Mouse (Mus musculus): ENCODE results near the gene Taz. TPM values are rescaled to one million over a fixed set of nuclear protein-coding genes. Genes with fewer than 3 reads are reported as not detected.

The Taz gene
- 79.6 and 104 TPM in 2 replicates for polyA plus RNA-seq (2012; rRNA removed)

GRCm38 (mm10) chrX:74281732-74282394 lies at the start of gene Taz, which contains the start of gene Dnase1l1:
Taz (plus strand) TSS chrX:74281912.
Dnase1l1 (minus strand) TSS chrX:74282337.
- H3K36me3 ChIP-seq (ENCODE audit: control insufficient read depth, insufficient read depth, low read length), result no peaks in the 10 kb centered on the region
- no peaks in the 10 kb centered on the region; the same call in 1 of the 2 replicates for H3K4me1 ChIP-seq (ENCODE audit: control insufficient read depth, insufficient read depth, low read length)
- 0% methylated on average over 15 of the region's 16 CpGs for WGBS
- H3K27ac ChIP-seq (ENCODE audit: insufficient read depth, low read depth, low read length), result peak within 1 kb of the TSS; percentile 93
- peak; percentile 95 for DNase-seq
- no peaks in the 10 kb centered on the region for H3K27me3 ChIP-seq (replicated peaks; ENCODE audit: control insufficient read depth, insufficient read depth, low read length)
- peak within 1 kb of the TSS; percentile 95 for H3K4me3 ChIP-seq (ENCODE audit: insufficient read depth, low read depth, low read length)
- TF ChIP-seq CTCF (conservative IDR thresholded peaks at IDR 0.05; ENCODE audit: insufficient read depth, insufficient read length, low read depth, low read length) (0 out of 2 replicates have a peak, but pooled peaks have one; percentile 7), POLR2A (IDR thresholded peaks at IDR 0.05; ENCODE audit: low read depth, low read length) (peak; percentile 52)

DNA sequence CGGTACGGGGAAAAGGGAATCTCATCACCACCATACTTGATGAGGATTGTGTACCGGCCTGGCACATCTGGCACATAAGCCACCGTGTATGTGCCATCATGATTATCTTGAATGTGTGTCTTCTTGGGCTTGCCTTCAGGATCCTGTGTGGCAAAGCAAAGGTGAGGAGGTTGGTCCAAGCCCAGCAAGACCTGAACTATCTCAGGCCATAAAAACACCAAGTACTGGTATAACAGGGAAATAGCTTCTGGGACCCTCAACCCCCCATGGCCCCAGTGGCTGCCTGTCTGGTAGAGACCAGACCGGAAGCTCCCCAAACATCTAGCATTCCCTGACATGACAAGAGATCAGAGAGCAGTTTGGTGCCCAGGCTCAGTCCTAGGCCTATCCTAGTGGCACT lies 48.5 kb upstream of the Taz start:
- no peak overlapping the region for H3K4me3 ChIP-seq (ENCODE audit: insufficient read depth, low read depth, low read length)
- H3K36me3 ChIP-seq (ENCODE audit: control insufficient read depth, insufficient read depth, low read length), result no peaks in the 10 kb centered on the region
- TF ChIP-seq POLR2A (IDR thresholded peaks at IDR 0.05; ENCODE audit: low read depth, low read length) (no peak), CTCF (conservative IDR thresholded peaks at IDR 0.05; ENCODE audit: insufficient read depth, insufficient read length, low read depth, low read length) (no peak)
- H3K27me3 ChIP-seq (replicated peaks; ENCODE audit: control insufficient read depth, insufficient read depth, low read length), result no peaks in the 10 kb centered on the region
- no peaks in the 10 kb centered on the region for H3K4me1 ChIP-seq (ENCODE audit: control insufficient read depth, insufficient read depth, low read length)
- no peak overlapping the region for H3K27ac ChIP-seq (ENCODE audit: insufficient read depth, low read depth, low read length)
- no peak for DNase-seq
- WGBS, result 88% methylated on average over 5 of the region's 5 CpGs

- no peaks in the 10 kb centered on the region for H3K4me1 ChIP-seq (ENCODE audit: control insufficient read depth, insufficient read depth, low read length)
- DNase-seq, result no peak
- no peak overlapping the region for H3K27ac ChIP-seq (ENCODE audit: insufficient read depth, low read depth, low read length)
- H3K4me3 ChIP-seq (ENCODE audit: insufficient read depth, low read depth, low read length), result no peak overlapping the region
- WGBS, result 96% methylated on average over 4 of the region's 4 CpGs
- TF ChIP-seq POLR2A (IDR thresholded peaks at IDR 0.05; ENCODE audit: low read depth, low read length), result no peak
- no peak for TF ChIP-seq CTCF (conservative IDR thresholded peaks at IDR 0.05; ENCODE audit: insufficient read depth, insufficient read length, low read depth, low read length)
- H3K36me3 ChIP-seq (ENCODE audit: control insufficient read depth, insufficient read depth, low read length), result no peaks in the 10 kb centered on the region
- no peaks in the 10 kb centered on the region for H3K27me3 ChIP-seq (replicated peaks; ENCODE audit: control insufficient read depth, insufficient read depth, low read length)
Measured at GRCm38 (mm10) chrX:74240332-74240731, 41.4 kb upstream of the Taz start.

- peak; percentile 27 for DNase-seq
- Histone ChIP-seq H3K27me3 (replicated peaks; ENCODE audit: control insufficient read depth, insufficient read depth, low read length) (no peaks in the 10 kb centered on the region), H3K36me3 (ENCODE audit: control insufficient read depth, insufficient read depth, low read length) (no peaks in the 10 kb centered on the region), H3K27ac (ENCODE audit: insufficient read depth, low read depth, low read length) (peak overlapping the region; percentile 39; the same call in 1 of the 2 replicates), H3K4me3 (ENCODE audit: insufficient read depth, low read depth, low read length) (peak overlapping the region; percentile 16; the same call in 1 of the 2 replicates), H3K4me1 (ENCODE audit: control insufficient read depth, insufficient read depth, low read length) (no peaks in the 10 kb centered on the region)
- TF ChIP-seq POLR2A (IDR thresholded peaks at IDR 0.05; ENCODE audit: low read depth, low read length) (no peak), CTCF (conservative IDR thresholded peaks at IDR 0.05; ENCODE audit: insufficient read depth, insufficient read length, low read depth, low read length) (no peak)
- 68% methylated on average over 2 of the region's 2 CpGs for WGBS
Measured at GRCm38 (mm10) chrX:74243396-74243795, 38.3 kb upstream of the Taz start.

DNA sequence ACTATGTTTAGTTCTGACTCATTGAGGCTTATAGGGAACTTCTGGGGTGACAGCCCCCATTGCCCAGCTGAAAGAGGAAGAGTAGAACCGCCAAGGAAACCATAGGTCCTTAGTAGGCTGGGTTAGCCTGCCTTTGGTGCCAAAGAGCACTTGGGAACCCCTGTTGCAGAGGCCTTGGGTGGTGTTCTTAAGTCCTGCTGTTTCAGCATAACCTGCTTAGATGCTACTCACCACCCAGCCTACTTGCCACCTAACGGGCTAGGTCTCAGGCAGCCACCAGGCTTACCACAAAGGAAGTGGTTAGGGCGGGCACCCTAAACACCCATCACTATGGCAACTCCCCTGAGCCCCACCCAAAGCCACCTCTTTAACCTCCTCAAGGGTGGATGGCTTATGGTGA lies 37.9 kb upstream of the Taz start:
- peak overlapping the region; percentile 39; the same call in 1 of the 2 replicates for H3K27ac ChIP-seq (ENCODE audit: insufficient read depth, low read depth, low read length)
- no peaks in the 10 kb centered on the region for H3K36me3 ChIP-seq (ENCODE audit: control insufficient read depth, insufficient read depth, low read length)
- TF ChIP-seq CTCF (conservative IDR thresholded peaks at IDR 0.05; ENCODE audit: insufficient read depth, insufficient read length, low read depth, low read length) (no peak), POLR2A (IDR thresholded peaks at IDR 0.05; ENCODE audit: low read depth, low read length) (no peak)
- H3K4me1 ChIP-seq (ENCODE audit: control insufficient read depth, insufficient read depth, low read length), result no peaks in the 10 kb centered on the region
- H3K4me3 ChIP-seq (ENCODE audit: insufficient read depth, low read depth, low read length), result peak overlapping the region; percentile 16
- H3K27me3 ChIP-seq (replicated peaks; ENCODE audit: control insufficient read depth, insufficient read depth, low read length), result no peaks in the 10 kb centered on the region
- DNase-seq, result no peak
- WGBS, result 57% methylated on average over 3 of the region's 3 CpGs

DNA sequence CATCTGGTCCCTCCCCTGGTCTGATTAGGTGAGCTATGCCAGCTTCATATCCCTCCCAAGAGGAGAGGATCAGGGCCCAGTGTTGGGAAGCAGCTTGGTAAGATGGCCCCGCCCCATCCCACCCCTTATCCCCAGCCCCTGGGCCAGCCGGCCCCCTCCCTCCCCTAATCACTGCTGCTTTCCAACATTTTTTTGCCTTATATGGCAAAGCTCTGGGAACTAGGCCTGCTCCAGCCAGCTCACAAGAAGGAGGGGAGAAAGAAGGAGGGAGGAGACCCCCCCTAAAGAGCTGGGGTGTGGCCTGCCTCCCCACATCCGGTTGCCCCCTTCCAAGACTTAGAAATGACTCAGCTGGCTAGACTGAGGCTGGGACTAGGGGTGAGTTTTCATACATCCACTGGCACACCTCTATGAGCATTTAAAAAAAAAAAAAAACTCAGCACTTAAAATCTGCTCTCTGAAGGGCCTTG lies 37.1 kb upstream of the Taz start:
- TF ChIP-seq CTCF (conservative IDR thresholded peaks at IDR 0.05; ENCODE audit: insufficient read depth, insufficient read length, low read depth, low read length), result no peak
- TF ChIP-seq POLR2A (IDR thresholded peaks at IDR 0.05; ENCODE audit: low read depth, low read length), result no peak
- H3K4me3 ChIP-seq (ENCODE audit: insufficient read depth, low read depth, low read length), result peak overlapping the region; percentile 48
- 0% methylated on average over 1 of the region's 3 CpGs for WGBS

DNA sequence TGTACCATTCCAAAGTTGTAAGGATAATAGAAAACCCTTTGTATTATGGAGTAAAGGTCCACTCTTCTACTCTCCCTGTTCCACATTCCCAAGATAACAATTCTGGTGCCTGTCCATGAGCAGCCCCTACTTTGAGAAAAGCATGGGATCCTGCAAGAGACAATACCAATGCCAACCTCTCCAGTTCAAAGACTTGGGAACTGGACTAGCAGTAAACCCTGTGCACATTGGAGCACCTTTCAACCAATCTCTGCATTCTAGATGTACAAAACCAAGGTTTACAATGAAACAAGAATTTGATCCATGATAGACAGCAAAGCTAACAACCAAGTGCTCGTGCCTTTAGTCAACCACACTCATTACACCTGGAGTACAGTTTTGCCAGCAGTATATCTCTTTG lies 36.6 kb upstream of the Taz start:
- H3K4me3 ChIP-seq (ENCODE audit: insufficient read depth, low read depth, low read length), result peak overlapping the region; percentile 33; the same call in 1 of the 2 replicates
- TF ChIP-seq POLR2A (IDR thresholded peaks at IDR 0.05; ENCODE audit: low read depth, low read length) (no peak), CTCF (conservative IDR thresholded peaks at IDR 0.05; ENCODE audit: insufficient read depth, insufficient read length, low read depth, low read length) (no peak)
- DNase-seq, result no peak

More for the DNA sequence above, 37.1 kb upstream of the Taz start:
- H3K27me3 ChIP-seq (replicated peaks; ENCODE audit: control insufficient read depth, insufficient read depth, low read length), result no peaks in the 10 kb centered on the region
- H3K27ac ChIP-seq (ENCODE audit: insufficient read depth, low read depth, low read length), result peak overlapping the region; percentile 73
- peak; percentile 70 for DNase-seq
- peaks cover 3% of the 10 kb centered on the region; the same call in 1 of the 2 replicates for H3K4me1 ChIP-seq (ENCODE audit: control insufficient read depth, insufficient read depth, low read length)
- no peaks in the 10 kb centered on the region for H3K36me3 ChIP-seq (ENCODE audit: control insufficient read depth, insufficient read depth, low read length)

More for the DNA sequence above, 36.6 kb upstream of the Taz start:
- Histone ChIP-seq H3K36me3 (ENCODE audit: control insufficient read depth, insufficient read depth, low read length) (no peaks in the 10 kb centered on the region), H3K27me3 (replicated peaks; ENCODE audit: control insufficient read depth, insufficient read depth, low read length) (no peaks in the 10 kb centered on the region), H3K4me1 (ENCODE audit: control insufficient read depth, insufficient read depth, low read length) (peaks cover 3% of the 10 kb centered on the region), H3K27ac (ENCODE audit: insufficient read depth, low read depth, low read length) (peak overlapping the region; percentile 81; the same call in 1 of the 2 replicates)
- WGBS, result 24% methylated on average over 1 of the region's 1 CpGs
